ENCODE assay signal across 8 mouse cellular contexts in the genomic region with DNA sequence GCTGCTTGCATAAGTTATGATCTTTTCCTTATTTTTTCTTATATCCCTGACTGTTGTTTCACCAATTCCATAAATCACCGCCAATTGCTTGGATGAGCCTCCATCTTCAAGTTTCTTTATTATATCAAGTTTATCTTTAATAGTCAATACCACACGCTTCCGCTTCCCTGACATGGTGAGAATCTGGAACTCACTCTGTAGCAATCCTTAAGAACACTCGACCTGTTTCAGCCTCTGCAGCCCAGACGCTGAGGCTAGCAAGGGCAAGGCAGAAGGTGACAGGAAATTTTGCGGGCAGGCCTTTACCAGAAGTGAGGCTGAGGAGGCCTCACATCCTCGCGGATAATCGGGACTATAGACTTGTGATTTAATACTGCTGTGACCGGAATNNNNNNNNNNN. TPM values are rescaled to one million over a fixed set of nuclear protein-coding genes. Genes with fewer than 3 reads are reported as not detected.
DNase-seq lines count a peak whose midpoint lies in the region; ATAC-seq and TF ChIP-seq lines count a peak whose summit lies in the region.

A gene (minus strand): TSS at position 349 of the 400 bp plus-strand sequence.

- no peak for TF ChIP-seq CTCF in heart, adult 2 months (IDR thresholded peaks at IDR 0.05)
- no peak for TF ChIP-seq CTCF in kidney, adult 2 months (conservative IDR thresholded peaks at IDR 0.05; ENCODE audit: insufficient read depth, insufficient read length, low read depth, low read length)

- peak within 1 kb of the TSS; percentile 67 for H3K4me3 ChIP-seq in heart, adult 2 months
- peak within 1 kb of the TSS; percentile 63 for H3K4me3 ChIP-seq in kidney, adult 2 months (ENCODE audit: insufficient read depth, low read depth, low read length)
- peak within 1 kb of the TSS; percentile 54 for H3K4me3 ChIP-seq in limb, embryonic 14.5 days (replicated peaks; ENCODE audit: low read length)
- H3K4me3 ChIP-seq in midbrain, embryonic 14.5 days (replicated peaks; ENCODE audit: low read depth, low read length) = peak within 1 kb of the TSS; percentile 52

- H3K27me3 ChIP-seq in heart, adult 2 months (ENCODE audit: control insufficient read depth, insufficient read depth, low read length) = no peaks in the 10 kb centered on the region
- no peaks in the 10 kb centered on the region for H3K27me3 ChIP-seq in kidney, adult 2 months (replicated peaks; ENCODE audit: control insufficient read depth, insufficient read depth, low read length)
- no peaks in the 10 kb centered on the region for H3K27me3 ChIP-seq in limb, embryonic 14.5 days (ENCODE audit: control insufficient read depth, insufficient read depth, low read length)
- no peaks in the 10 kb centered on the region for H3K27me3 ChIP-seq in midbrain, embryonic 14.5 days (ENCODE audit: control insufficient read depth, insufficient read depth, low read length)

- WGBS in heart, adult 2 months = 4% methylated on average over 10 of the region's 10 CpGs
- WGBS in kidney, adult 2 months = 4% methylated on average over 10 of the region's 10 CpGs
- WGBS in limb, embryonic 14.5 days = 8% methylated on average over 10 of the region's 10 CpGs
- 8% methylated on average over 10 of the region's 10 CpGs for WGBS in midbrain, embryonic 14.5 days

- H3K36me3 ChIP-seq in heart, adult 2 months (ENCODE audit: control insufficient read depth, insufficient read depth, low read length) = peaks cover 14% of the 10 kb centered on the region
- no peaks in the 10 kb centered on the region for H3K36me3 ChIP-seq in kidney, adult 2 months (ENCODE audit: control insufficient read depth, insufficient read depth, low read length)
- H3K36me3 ChIP-seq in limb, embryonic 14.5 days (ENCODE audit: control insufficient read depth, insufficient read depth, low read length) = no peaks in the 10 kb centered on the region
- 0 out of 2 replicates have a peak, but pooled peaks cover 3% of the 10 kb centered on the region for H3K36me3 ChIP-seq in midbrain, embryonic 14.5 days (ENCODE audit: control insufficient read depth, insufficient read depth, low read length)

- no peak for ATAC-seq in limb, embryonic 14.5 days (ENCODE audit: low FRiP score, low read depth)
- no peak for ATAC-seq in midbrain, embryonic 14.5 days (ENCODE audit: low FRiP score, low TSS enrichment)

- H3K79me2 ChIP-seq in heart, adult 2 months (replicated peaks; ENCODE audit: control insufficient read depth, insufficient read depth, low read length) = no peaks in the 10 kb centered on the region

- DNase-seq in embryo, embryonic 10 days (ENCODE audit: low spot score) = peak; percentile 42
- no peak for DNase-seq in embryo, embryonic 9.5 days (ENCODE audit: extremely low spot score)
- DNase-seq in embryo, embryonic 11 days = peak; percentile 41
- peak; percentile 43 to 55 for DNase-seq in heart, adult 2 months
- peak; percentile 46 for DNase-seq in kidney, adult 2 months
- DNase-seq in limb, embryonic 14.5 days (ENCODE audit: low spot score) = peak; percentile 29
- DNase-seq in midbrain, embryonic 14.5 days = peak; percentile 59
- DNase-seq in spleen, adult 18-20 months = peak; percentile 24 to 31

- intact Hi-C loops in heart, adult 2 months (cut with DNase I) = loop anchor here (2.0 to 5.0 kb wide), 2 partner anchors 51 to 327 kb away; a partner anchor contains a TSS

- no peak for TF ChIP-seq EP300 in heart, adult 2 months (IDR thresholded peaks at IDR 0.05; ENCODE audit: insufficient read depth, low read depth, low read length)

- H3K4me1 ChIP-seq in heart, adult 2 months (ENCODE audit: control insufficient read depth, insufficient read depth, low read length) = peaks cover 4% of the 10 kb centered on the region
- peaks cover 10% of the 10 kb centered on the region; the same call in 1 of the 2 replicates for H3K4me1 ChIP-seq in kidney, adult 2 months (ENCODE audit: control insufficient read depth, insufficient read depth, low read length)
- H3K4me1 ChIP-seq in limb, embryonic 14.5 days (ENCODE audit: control insufficient read depth, insufficient read depth, low read length) = peaks cover 10% of the 10 kb centered on the region
- H3K4me1 ChIP-seq in midbrain, embryonic 14.5 days (ENCODE audit: control insufficient read depth, insufficient read depth, low read length) = peaks cover 18% of the 10 kb centered on the region

- no peaks in the 10 kb centered on the region; the same call in 1 of the 2 replicates for H3K9me3 ChIP-seq in limb, embryonic 14.5 days (ENCODE audit: control insufficient read depth, low read length)
- H3K9me3 ChIP-seq in midbrain, embryonic 14.5 days (ENCODE audit: control insufficient read depth, low read length) = no peaks in the 10 kb centered on the region

- no peak for TF ChIP-seq POLR2A in heart, adult 2 months (IDR thresholded peaks at IDR 0.05; ENCODE audit: insufficient read depth, low read depth, low read length)
- TF ChIP-seq POLR2A in kidney, adult 2 months (IDR thresholded peaks at IDR 0.05; ENCODE audit: low read depth, low read length) = no peak
- TF ChIP-seq POLR2A in limb, embryonic 14.5 days (IDR thresholded peaks at IDR 0.05; ENCODE audit: borderline replicate concordance, extremely low read depth, insufficient read depth, insufficient read length) = no peak

- H3K9ac ChIP-seq in heart, adult 2 months (ENCODE audit: low read depth, low read length) = peak within 1 kb of the TSS; percentile 79
- peak within 1 kb of the TSS; percentile 53 for H3K9ac ChIP-seq in limb, embryonic 14.5 days (ENCODE audit: low read depth, low read length, severe bottlenecking)
- H3K9ac ChIP-seq in midbrain, embryonic 14.5 days (replicated peaks; ENCODE audit: low read length) = peak within 1 kb of the TSS; percentile 54; the same call in 1 of the 2 replicates

- H3K4me2 ChIP-seq in limb, embryonic 14.5 days (replicated peaks; ENCODE audit: low read depth, low read length, severe bottlenecking) = peak within 1 kb of the TSS; percentile 54
- H3K4me2 ChIP-seq in midbrain, embryonic 14.5 days (ENCODE audit: low read length) = peak within 1 kb of the TSS; percentile 75

- peak within 1 kb of the TSS; percentile 62 for H3K27ac ChIP-seq in heart, adult 2 months
- H3K27ac ChIP-seq in kidney, adult 2 months (ENCODE audit: insufficient read depth, low read depth, low read length) = peak within 1 kb of the TSS; percentile 40
- peak within 1 kb of the TSS; percentile 50; the same call in 1 of the 2 replicates for H3K27ac ChIP-seq in limb, embryonic 14.5 days (replicated peaks; ENCODE audit: low read depth, low read length)
- peak within 1 kb of the TSS; percentile 66 for H3K27ac ChIP-seq in midbrain, embryonic 14.5 days (replicated peaks; ENCODE audit: low read depth, low read length)

RNA-seq across cellular contexts. Expression of the gene that starts here (rescaled TPM):
- total RNA-seq in heart, adult 2 months (2021) = 1 to 10 TPM; 5.3 to 5.7 TPM
- 0.80 and 1.9 TPM in 2 replicates for polyA plus RNA-seq in heart, adult 2 months (2012; rRNA removed)
- polyA plus RNA-seq in kidney, adult 2 months (2012; rRNA removed) = 0.48 and 0.91 TPM in 2 replicates
- polyA plus RNA-seq in limb, embryonic 14.5 days (2012; rRNA removed) = 4.2 and 6.0 TPM in 2 replicates
- polyA plus RNA-seq in limb, embryonic 14.5 days (2014; fragmentation: Nextera tagmentation; extraction: Ambion mirVana) = 8.1 and 8.2 TPM in 2 replicates
- polyA plus RNA-seq in midbrain, embryonic 14.5 days (2014; fragmentation: Nextera tagmentation; extraction: Ambion mirVana) = 11.6 and 12.0 TPM in 2 replicates

Comparison
In these comparisons a context has a peak if more than half of its experiments do, and no peak if none do; other contexts are left out.
1. Peak in DNase-seq, H3K4me3 ChIP-seq and H3K27ac ChIP-seq in kidney, adult 2 months; RNA of the gene not detected or under 1 TPM.